Mouse (Mus musculus) hindbrain, embryonic 11.5 days (tissue): ENCODE data around the gene Prkd2. TPM values are rescaled to one million over a fixed set of nuclear protein-coding genes. Genes with fewer than 3 reads are reported as not detected.

Experiments
- ATAC-seq: fragments of 200-750 bp; cut with Nextera tagmentation; 2 replicates; pipeline ENCODE4 v1.8.0; 2017; ENCODE audit warnings: mild to moderate bottlenecking, moderate TSS enrichment, moderate library complexity; ENCODE audit not compliant: low FRiP score
- DNase-seq: peaks from one replicate; pipeline ENCODE4 v3.0.0-alpha.2; 2015; ENCODE audit warnings: low spot score
- H3K27ac ChIP-seq: fragments of 300-500 bp; sonication (generic); 2 replicates; pipeline ENCODE4 v1.5.1; 2014; ENCODE audit warnings: mild to moderate bottlenecking, low read depth, low read length
- H3K27me3 ChIP-seq: fragments of 300-500 bp; sonication (generic); 2 replicates; pipeline ENCODE4 v1.6.1; 2014; ENCODE audit warnings: mild to moderate bottlenecking, low read length, moderate library complexity, mixed read lengths; ENCODE audit not compliant: control insufficient read depth, insufficient read depth
- H3K36me3 ChIP-seq: fragments of 300-500 bp; sonication (generic); 2 replicates; pipeline ENCODE4 v1.6.1; 2014; ENCODE audit warnings: mild to moderate bottlenecking, low read length, moderate library complexity, mixed read lengths; ENCODE audit not compliant: control insufficient read depth, insufficient read depth
- H3K4me1 ChIP-seq: fragments of 300-500 bp; sonication (generic); replicated peaks from 2 replicates; pipeline ENCODE4 v1.6.1; 2014; ENCODE audit warnings: low read length, mixed read lengths; ENCODE audit not compliant: control insufficient read depth, insufficient read depth
- H3K4me2 ChIP-seq: fragments of 300-500 bp; sonication (generic); replicated peaks from 2 replicates; pipeline ENCODE4 v1.6.1; 2014; ENCODE audit warnings: mild to moderate bottlenecking, low read depth, low read length
- H3K4me3 ChIP-seq: fragments of 300-500 bp; sonication (generic); 2 replicates; pipeline ENCODE4 v1.5.1; 2014; ENCODE audit warnings: low read depth, low read length
- H3K9ac ChIP-seq: fragments of 300-500 bp; sonication (generic); 2 replicates; pipeline ENCODE4 v1.6.1; 2014; ENCODE audit warnings: low read depth, low read length
- H3K9me3 ChIP-seq: fragments of 300-500 bp; sonication (generic); 2 replicates; pipeline ENCODE4 v1.6.1; 2016; ENCODE audit warnings: low read length; ENCODE audit not compliant: control insufficient read depth
- WGBS: fragments of 180-500 bp; shearing (Covaris S2); extraction: QIAGEN DNeasy Blood & Tissue Kit; methylation state at CpG from one replicate; pipeline ENCODE4 v1.1.7; 2014; 5-methylcytosine and 5-hydroxymethylcytosine counted together
- polyA plus RNA-seq: library from polyadenylated mRNA; unstranded; fragments of >200 nt; fragmentation: Nextera tagmentation; extraction: Ambion mirVana; gene quantifications from 2 replicates; pipeline ENCODE4 v1.2.1, GENCODE M21; 2014

Gene Prkd2
- polyA plus RNA-seq, 1 experiment from 2014 or later = 8.8 TPM

DNA sequence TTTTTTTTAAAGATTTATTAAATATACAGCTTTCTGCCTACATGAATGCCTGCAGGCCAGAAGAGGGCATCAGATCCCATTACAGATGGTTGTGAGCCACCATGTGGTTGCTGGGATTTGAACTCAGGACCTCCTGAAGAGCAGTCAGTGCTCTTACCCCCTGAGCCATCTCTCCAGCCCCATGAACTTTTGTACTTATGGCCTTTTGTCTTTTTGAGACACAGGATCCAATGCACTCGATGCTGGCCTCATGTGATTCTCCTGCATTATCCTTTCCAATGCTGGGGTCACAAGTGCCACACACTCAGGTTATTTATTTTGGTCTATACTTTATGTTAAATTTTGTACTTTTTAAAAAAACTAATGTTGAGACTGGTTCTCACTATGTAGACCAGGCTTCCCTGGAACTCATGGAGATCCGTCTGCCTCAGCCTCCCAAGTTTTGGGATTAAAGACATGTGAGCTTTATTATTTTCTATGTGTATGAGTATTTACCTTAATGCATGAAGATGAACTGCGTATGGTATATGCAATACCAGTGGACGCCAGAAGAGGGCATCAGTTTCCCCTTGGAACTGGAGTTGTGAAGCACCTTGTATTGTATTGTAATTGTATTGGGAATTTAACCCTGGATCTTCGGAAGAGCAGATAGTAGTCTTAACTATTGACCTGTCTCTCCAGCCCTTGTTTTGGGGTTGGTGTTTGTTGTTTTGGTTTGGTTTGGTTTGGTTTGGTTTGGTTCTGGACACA lies 17.4 kb downstream of the Prkd2 start:
- Histone ChIP-seq H3K4me2 (no peak overlapping the region), H3K27me3 (no peaks in the 10 kb centered on the region), H3K9me3 (no peaks in the 10 kb centered on the region), H3K4me1 (no peaks in the 10 kb centered on the region), H3K4me3 (no peak overlapping the region), H3K27ac (no peak overlapping the region), H3K9ac (no peak overlapping the region), H3K36me3 (peaks cover 7% of the 10 kb centered on the region; the same call in 1 of the 2 replicates)
- peak; percentile 78 for DNase-seq
- WGBS = 34% methylated on average over 5 of the region's 5 CpGs
- no peak for ATAC-seq

DNA sequence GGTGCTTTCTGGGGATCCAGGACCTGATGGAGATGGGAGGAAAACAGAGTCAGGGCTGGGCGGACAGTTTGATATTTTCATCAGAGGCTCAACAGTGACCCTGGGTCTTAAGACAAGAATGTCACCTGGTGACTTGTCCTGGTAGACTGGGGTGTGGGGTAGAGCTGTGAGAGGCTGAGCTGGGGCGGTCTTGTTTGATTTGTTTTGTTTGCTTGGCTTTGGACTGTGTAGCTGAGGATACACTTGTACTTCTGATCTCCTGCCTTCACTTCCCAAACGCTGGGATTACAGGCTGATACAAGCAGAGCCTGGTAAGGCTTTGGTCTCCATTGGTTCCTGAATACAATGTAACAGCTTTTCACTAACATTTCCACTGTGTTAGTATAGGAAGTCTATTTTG lies 24.8 kb downstream of the Prkd2 start:
- Histone ChIP-seq H3K4me2 (no peak overlapping the region), H3K27ac (no peak overlapping the region), H3K9ac (no peak overlapping the region), H3K4me3 (no peak overlapping the region), H3K4me1 (no peaks in the 10 kb centered on the region), H3K9me3 (no peaks in the 10 kb centered on the region), H3K27me3 (no peaks in the 10 kb centered on the region), H3K36me3 (peaks cover 7% of the 10 kb centered on the region; the same call in 1 of the 2 replicates)
- 88% methylated on average over 3 of the region's 3 CpGs for WGBS
- DNase-seq (no peak), ATAC-seq (no peak)

DNA sequence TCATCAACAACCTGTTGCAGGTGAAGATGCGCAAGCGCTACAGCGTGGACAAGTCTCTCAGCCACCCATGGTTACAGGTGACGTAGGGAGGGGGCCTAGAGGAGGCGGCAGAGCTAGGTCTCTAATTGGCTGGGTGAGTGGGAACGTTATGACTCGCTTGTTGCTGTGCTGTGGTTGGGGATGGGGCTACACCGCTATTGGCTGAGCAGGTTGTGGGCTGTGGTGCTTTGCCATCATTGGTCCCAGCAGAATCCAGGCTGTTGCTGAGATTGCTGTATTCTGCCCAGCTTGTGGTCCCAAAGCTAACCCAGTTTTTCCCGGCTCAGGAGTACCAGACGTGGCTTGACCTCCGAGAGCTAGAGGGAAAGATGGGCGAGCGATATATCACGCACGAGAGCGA lies 26.8 kb downstream of the Prkd2 start:
- H3K27ac ChIP-seq = peak overlapping the region; percentile 17; the same call in 1 of the 2 replicates
- H3K4me2 ChIP-seq = peak overlapping the region; percentile 21; the same call in 1 of the 2 replicates
- no peaks in the 10 kb centered on the region for H3K4me1 ChIP-seq
- H3K9ac ChIP-seq = no peak overlapping the region
- peak; percentile 77 for DNase-seq
- WGBS = 12% methylated on average over 16 of the region's 16 CpGs
- H3K9me3 ChIP-seq = no peaks in the 10 kb centered on the region
- peak; percentile 91 for ATAC-seq
- no peaks in the 10 kb centered on the region for H3K27me3 ChIP-seq
- no peak overlapping the region for H3K4me3 ChIP-seq
- H3K36me3 ChIP-seq = peaks cover 5% of the 10 kb centered on the region; the same call in 1 of the 2 replicates

DNA sequence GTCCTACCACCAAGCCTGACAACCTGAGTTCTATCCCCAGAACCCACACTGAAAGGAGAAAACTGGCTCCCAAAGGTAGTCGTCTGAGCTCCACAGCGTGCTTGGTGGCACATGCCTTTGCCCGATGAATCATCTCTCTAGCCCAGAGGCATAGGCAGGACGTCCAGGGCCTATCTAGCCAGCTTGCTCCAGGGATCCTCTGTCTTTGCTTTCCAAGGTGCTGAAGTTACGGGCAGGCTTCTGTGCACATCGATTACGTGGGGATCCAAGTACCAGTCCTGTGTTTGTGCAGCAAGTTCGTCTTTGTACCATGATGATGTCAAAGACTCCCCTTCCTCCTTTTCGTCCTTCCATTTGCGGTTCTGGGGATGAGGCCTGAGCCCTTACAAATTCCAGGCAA lies 28.9 kb downstream of the Prkd2 start:
- 79% methylated on average over 10 of the region's 10 CpGs for WGBS
- no peak overlapping the region for H3K9ac ChIP-seq
- no peaks in the 10 kb centered on the region for H3K27me3 ChIP-seq
- DNase-seq (no peak), ATAC-seq (no peak)
- no peaks in the 10 kb centered on the region for H3K9me3 ChIP-seq
- H3K4me2 ChIP-seq = no peak overlapping the region
- peaks cover 2% of the 10 kb centered on the region; the same call in 1 of the 2 replicates for H3K4me1 ChIP-seq
- H3K4me3 ChIP-seq = no peak overlapping the region
- H3K36me3 ChIP-seq = 0 out of 2 replicates have a peak, but pooled peaks cover 2% of the 10 kb centered on the region
- no peak overlapping the region for H3K27ac ChIP-seq

DNA sequence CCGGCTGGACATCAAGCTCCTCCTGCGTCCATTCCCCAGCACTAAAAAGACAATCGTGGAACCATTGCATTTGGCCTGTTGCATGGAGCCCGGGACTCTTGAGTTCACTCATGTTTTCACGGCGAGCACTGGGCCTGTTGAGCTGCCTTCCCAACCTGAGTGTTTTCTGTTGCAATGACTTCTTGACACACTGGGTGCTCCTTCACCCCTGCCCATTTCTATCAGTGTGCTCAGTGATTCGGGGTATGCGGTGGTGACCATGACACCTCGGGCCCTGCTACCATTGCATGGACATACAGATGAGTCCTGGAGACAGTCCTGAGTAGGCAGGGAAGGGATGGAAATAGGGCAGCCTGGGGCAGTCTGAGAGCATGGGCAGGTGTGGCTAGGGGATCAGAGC lies 29.8 kb downstream of the Prkd2 start:
- H3K27ac ChIP-seq = no peak overlapping the region
- 0 out of 2 replicates have a peak, but pooled peaks cover 2% of the 10 kb centered on the region for H3K36me3 ChIP-seq
- no peaks in the 10 kb centered on the region for H3K9me3 ChIP-seq
- 94% methylated on average over 9 of the region's 9 CpGs for WGBS
- no peaks in the 10 kb centered on the region for H3K27me3 ChIP-seq
- H3K4me1 ChIP-seq = peaks cover 6% of the 10 kb centered on the region
- no peak overlapping the region for H3K4me2 ChIP-seq
- no peak overlapping the region for H3K9ac ChIP-seq
- no peak overlapping the region for H3K4me3 ChIP-seq
- DNase-seq (no peak), ATAC-seq (no peak)

DNA sequence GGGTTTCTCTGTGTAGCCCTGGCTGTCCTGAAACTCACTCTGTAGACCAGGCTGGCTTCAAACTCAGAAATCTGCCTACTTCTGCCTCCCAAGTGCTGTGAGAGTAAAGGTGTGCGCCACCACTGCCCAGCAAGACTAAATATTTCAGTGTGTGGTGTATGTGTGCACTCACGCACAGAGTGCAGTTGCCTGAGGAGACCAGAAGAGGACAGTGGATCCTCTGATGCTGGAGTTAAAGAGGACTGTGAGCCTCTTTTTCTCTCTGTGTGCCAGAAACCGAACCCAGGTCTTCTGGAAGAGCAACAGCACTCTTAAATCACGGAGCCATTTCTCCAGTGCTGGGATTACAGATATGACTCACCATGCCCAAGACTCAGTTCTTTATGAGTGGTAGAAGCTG lies 30.7 kb downstream of the Prkd2 start:
- Histone ChIP-seq H3K9me3 (no peaks in the 10 kb centered on the region), H3K9ac (no peak overlapping the region), H3K4me3 (no peak overlapping the region), H3K4me1 (peaks cover 6% of the 10 kb centered on the region), H3K27ac (no peak overlapping the region), H3K27me3 (no peaks in the 10 kb centered on the region), H3K36me3 (0 out of 2 replicates have a peak, but pooled peaks cover 2% of the 10 kb centered on the region), H3K4me2 (no peak overlapping the region)
- 95% methylated on average over 4 of the region's 4 CpGs for WGBS
- DNase-seq (no peak), ATAC-seq (no peak)

DNA sequence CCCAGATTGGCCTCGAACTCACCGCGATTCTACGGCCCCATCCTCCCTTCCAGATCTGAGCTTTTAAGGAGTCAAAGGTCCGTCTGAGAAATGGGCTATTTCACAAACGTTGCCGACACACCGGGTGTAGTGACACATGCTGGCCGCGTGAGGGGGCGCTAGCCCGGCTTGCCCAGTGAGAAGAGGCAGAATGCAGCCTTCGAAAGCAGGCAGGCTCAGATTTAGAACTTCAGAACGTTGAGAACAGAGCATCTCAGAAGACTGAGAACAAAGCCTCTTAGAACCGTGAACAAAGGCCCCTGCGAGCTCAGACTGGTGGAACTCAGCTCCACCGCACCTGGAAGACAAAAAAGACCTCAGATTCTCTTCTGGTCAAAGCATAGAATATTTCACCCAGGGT lies 31.5 kb downstream of the Prkd2 start:
- ATAC-seq = 0 out of 2 replicates have a peak, but pooled peaks have one; percentile 10
- Histone ChIP-seq H3K9ac (0 out of 2 replicates have a peak overlapping the region, but pooled peaks have one; percentile 34), H3K36me3 (0 out of 2 replicates have a peak, but pooled peaks cover 2% of the 10 kb centered on the region)

DNA sequence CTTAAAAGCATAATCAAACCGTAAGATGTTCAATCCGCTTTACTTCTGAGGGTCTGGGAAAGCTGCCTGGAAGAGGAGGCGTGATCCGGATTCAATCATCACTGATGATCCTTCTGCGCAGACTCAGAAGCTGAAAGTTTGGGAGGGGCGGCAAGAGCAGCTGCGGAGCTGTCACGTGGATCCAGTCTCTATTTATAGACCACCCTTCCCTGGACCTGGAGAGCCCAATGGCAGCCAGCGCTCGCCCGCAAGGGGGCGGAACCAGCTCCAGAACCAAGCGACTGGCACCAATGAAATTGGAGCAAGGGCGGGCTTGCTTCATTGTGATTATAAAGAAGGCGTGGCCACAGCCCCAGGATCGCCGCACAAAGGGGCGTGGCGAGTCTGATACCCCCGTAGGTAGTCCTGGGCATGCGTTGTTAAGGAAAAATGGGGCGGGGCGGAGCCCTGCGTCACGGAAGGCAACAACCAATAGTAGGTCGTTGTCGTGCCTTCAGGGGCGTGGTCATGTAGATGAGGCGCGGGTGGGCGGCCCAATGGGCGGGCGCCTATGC lies 32.1 kb downstream of the Prkd2 start:
- DNase-seq (peak; percentile 100), ATAC-seq (peak; percentile 97)
- Histone ChIP-seq H3K4me3 (peak overlapping the region; percentile 85), H3K36me3 (0 out of 2 replicates have a peak, but pooled peaks cover 2% of the 10 kb centered on the region), H3K27ac (peak overlapping the region; percentile 87), H3K9ac (no peak overlapping the region; the same call in 1 of the 2 replicates), H3K4me1 (peaks cover 6% of the 10 kb centered on the region), H3K27me3 (no peaks in the 10 kb centered on the region), H3K4me2 (peak overlapping the region; percentile 89), H3K9me3 (no peaks in the 10 kb centered on the region)
- WGBS = under 1% methylated on average over 28 of the region's 33 CpGs

More for the DNA sequence above, 31.5 kb downstream of the Prkd2 start:
- DNase-seq = peak; percentile 81
- Histone ChIP-seq H3K27me3 (no peaks in the 10 kb centered on the region), H3K4me1 (peaks cover 6% of the 10 kb centered on the region), H3K4me2 (peak overlapping the region; percentile 36), H3K27ac (peak overlapping the region; percentile 87), H3K9me3 (no peaks in the 10 kb centered on the region), H3K4me3 (peak overlapping the region; percentile 21; the same call in 1 of the 2 replicates)
- WGBS = 5% methylated on average over 17 of the region's 17 CpGs

DNA sequence AGATGAGACGGTGACA lies 32.4 kb downstream of the Prkd2 start, which contains the start of gene Dact3:
Dact3 (plus strand) TSS at position 8 of the 16 bp plus-strand sequence.
- H3K9ac ChIP-seq = peak within 1 kb of the TSS; percentile 79
- 0 out of 2 replicates have a peak, but pooled peaks cover 2% of the 10 kb centered on the region for H3K36me3 ChIP-seq
- DNase-seq (no peak), ATAC-seq (no peak)
- no peaks in the 10 kb centered on the region for H3K9me3 ChIP-seq
- no CpG with 5 or more reads among the region's 1 CpGs for WGBS
- H3K4me2 ChIP-seq = peak within 1 kb of the TSS; percentile 89
- no peaks in the 10 kb centered on the region for H3K27me3 ChIP-seq
- peaks cover 6% of the 10 kb centered on the region for H3K4me1 ChIP-seq
- peak within 1 kb of the TSS; percentile 87 for H3K27ac ChIP-seq
- H3K4me3 ChIP-seq = peak within 1 kb of the TSS; percentile 85
